In the genomic region with DNA sequence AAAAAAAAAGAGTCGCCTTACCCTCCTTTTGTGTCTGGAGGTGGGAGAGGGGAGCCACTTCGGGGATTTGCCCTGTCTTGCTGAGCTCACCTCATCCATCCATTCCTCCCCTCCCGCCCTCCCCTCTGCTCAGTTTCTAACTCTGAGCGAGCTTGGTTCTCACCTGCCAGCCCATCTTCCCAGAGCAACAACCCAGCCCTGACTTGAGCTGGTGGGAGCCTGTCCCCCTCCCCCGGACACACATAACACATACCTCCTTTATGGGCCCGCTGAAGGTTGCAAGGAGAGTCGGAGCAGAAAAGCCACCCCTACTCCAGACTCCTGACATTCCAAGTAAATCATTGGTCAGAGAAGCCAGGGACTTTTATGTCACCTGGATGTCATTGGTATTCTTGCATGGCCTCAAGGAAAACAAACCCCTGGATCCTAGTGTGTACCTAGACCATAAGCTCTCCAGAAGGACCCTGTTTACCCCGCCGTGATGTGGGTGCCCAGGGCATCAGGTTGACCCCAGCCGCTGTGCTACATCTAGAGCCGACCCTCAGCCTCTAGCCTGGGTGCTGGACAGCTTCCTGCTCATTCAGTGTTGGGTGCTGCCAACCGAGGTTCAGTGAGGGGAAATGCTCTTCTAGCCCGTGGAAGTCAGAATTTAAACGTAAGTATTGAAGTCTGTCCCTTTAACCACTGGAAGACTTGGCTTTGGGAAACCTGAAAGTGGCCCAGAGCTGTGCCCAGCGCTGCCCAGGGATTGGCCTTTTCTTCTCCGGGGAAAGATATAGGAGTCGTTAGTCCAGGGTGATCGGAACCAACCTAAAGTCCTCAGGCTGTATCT, we compare ENCODE assay signal across 8 mouse cellular contexts. TPM values are rescaled to one million over a fixed set of nuclear protein-coding genes. Genes with fewer than 3 reads are reported as not detected.
A peak's percentile ranks its signal among the peaks of the same experiment; 100 is the strongest.
DNase-seq lines count a peak whose midpoint lies in the region; ATAC-seq lines count a peak whose summit lies in the region.

No protein-coding gene starts in this region.

- WGBS in heart, embryonic 15.5 days: 20% methylated on average over 18 of the region's 18 CpGs
- WGBS in embryonic facial prominence, embryonic 11.5 days: 5% methylated on average over 17 of the region's 18 CpGs
- 4% methylated on average over 18 of the region's 18 CpGs for WGBS in hindbrain, embryonic 14.5 days
- WGBS in midbrain, embryonic 10.5 days: 4% methylated on average over 18 of the region's 18 CpGs

- no peaks in the 10 kb centered on the region for H3K9me3 ChIP-seq in heart, embryonic 15.5 days (replicated peaks)
- H3K9me3 ChIP-seq in embryonic facial prominence, embryonic 11.5 days (replicated peaks; ENCODE audit: control insufficient read depth, low read length): no peaks in the 10 kb centered on the region
- no peaks in the 10 kb centered on the region for H3K9me3 ChIP-seq in hindbrain, embryonic 14.5 days (ENCODE audit: control insufficient read depth, low read length)
- no peaks in the 10 kb centered on the region for H3K9me3 ChIP-seq in midbrain, embryonic 10.5 days (replicated peaks)

- H3K36me3 ChIP-seq in heart, embryonic 15.5 days: no peaks in the 10 kb centered on the region
- H3K36me3 ChIP-seq in embryonic facial prominence, embryonic 11.5 days (replicated peaks; ENCODE audit: control insufficient read depth, insufficient read depth, low read depth, low read length): no peaks in the 10 kb centered on the region
- no peaks in the 10 kb centered on the region for H3K36me3 ChIP-seq in hindbrain, embryonic 14.5 days (replicated peaks; ENCODE audit: control insufficient read depth, insufficient read depth)
- no peaks in the 10 kb centered on the region for H3K36me3 ChIP-seq in midbrain, embryonic 10.5 days

- DNase-seq in heart, adult 18-20 months: no peak
- no peak for DNase-seq in embryonic facial prominence, embryonic 11.5 days (ENCODE audit: low spot score)
- no peak for DNase-seq in hindbrain, embryonic 14.5 days (ENCODE audit: low spot score)
- DNase-seq in midbrain, embryonic 10.5 days (ENCODE audit: low spot score): no peak
- DNase-seq in cerebellum, adult 9-11 months: no peak
- no peak for DNase-seq in right cerebral cortex, postnatal 25 days

- no peak overlapping the region for H3K27ac ChIP-seq in heart, embryonic 15.5 days
- peak overlapping the region; percentile 76 for H3K27ac ChIP-seq in embryonic facial prominence, embryonic 11.5 days (replicated peaks; ENCODE audit: low read depth, low read length)
- no peak overlapping the region; the same call in 1 of the 2 replicates for H3K27ac ChIP-seq in hindbrain, embryonic 14.5 days
- H3K27ac ChIP-seq in midbrain, embryonic 10.5 days (replicated peaks): peak overlapping the region; percentile 85

- H3K27me3 ChIP-seq in heart, embryonic 15.5 days: peaks cover 10% of the 10 kb centered on the region
- H3K27me3 ChIP-seq in embryonic facial prominence, embryonic 11.5 days (ENCODE audit: control insufficient read depth, insufficient read depth, low read length): no peaks in the 10 kb centered on the region
- no peaks in the 10 kb centered on the region for H3K27me3 ChIP-seq in hindbrain, embryonic 14.5 days (ENCODE audit: control insufficient read depth, insufficient read depth, low read length)
- peaks cover 22% of the 10 kb centered on the region for H3K27me3 ChIP-seq in midbrain, embryonic 10.5 days (ENCODE audit: low read depth, poor library complexity, severe bottlenecking)

- peak overlapping the region; percentile 35 for H3K4me2 ChIP-seq in heart, embryonic 15.5 days
- H3K4me2 ChIP-seq in embryonic facial prominence, embryonic 11.5 days (ENCODE audit: low read depth, low read length): peak overlapping the region; percentile 39
- peak overlapping the region; percentile 39 for H3K4me2 ChIP-seq in hindbrain, embryonic 14.5 days (replicated peaks)

- ATAC-seq in heart, embryonic 15.5 days (replicated peaks; ENCODE audit: insufficient number of reproducible peaks, insufficient read depth, low FRiP score, low read depth): no peak
- peak; percentile 32; the same call in 1 of the 2 replicates for ATAC-seq in embryonic facial prominence, embryonic 11.5 days (replicated peaks; ENCODE audit: insufficient number of reproducible peaks, low FRiP score, low TSS enrichment, low read depth)
- peak; percentile 31; the same call in 1 of the 2 replicates for ATAC-seq in hindbrain, embryonic 14.5 days (ENCODE audit: low FRiP score)
- no peak for ATAC-seq in cerebellum, adult (ENCODE audit: insufficient number of reproducible peaks, low FRiP score, low TSS enrichment)

- H3K9ac ChIP-seq in heart, embryonic 15.5 days: no peak overlapping the region
- peak overlapping the region; percentile 25 for H3K9ac ChIP-seq in embryonic facial prominence, embryonic 11.5 days (replicated peaks; ENCODE audit: low read length)
- H3K9ac ChIP-seq in hindbrain, embryonic 14.5 days: no peak overlapping the region

- peaks cover 39% of the 10 kb centered on the region for H3K4me1 ChIP-seq in heart, embryonic 15.5 days (replicated peaks)
- H3K4me1 ChIP-seq in embryonic facial prominence, embryonic 11.5 days (ENCODE audit: control insufficient read depth, insufficient read depth, low read length): peaks cover 10% of the 10 kb centered on the region
- peaks cover 32% of the 10 kb centered on the region for H3K4me1 ChIP-seq in hindbrain, embryonic 14.5 days (replicated peaks; ENCODE audit: control insufficient read depth, insufficient read depth, low read length)
- peaks cover 53% of the 10 kb centered on the region for H3K4me1 ChIP-seq in midbrain, embryonic 10.5 days

- H3K4me3 ChIP-seq in heart, embryonic 15.5 days: peak overlapping the region; percentile 4; the same call in 1 of the 2 replicates
- H3K4me3 ChIP-seq in embryonic facial prominence, embryonic 11.5 days (ENCODE audit: low read depth, low read length): no peak overlapping the region
- H3K4me3 ChIP-seq in hindbrain, embryonic 14.5 days (replicated peaks; ENCODE audit: low read length): no peak overlapping the region
- peak overlapping the region; percentile 38 for H3K4me3 ChIP-seq in midbrain, embryonic 10.5 days

RNA-seq across cellular contexts. Expression of a gene that starts 8.0 kb away (rescaled TPM):
- 532 and 533 TPM in 2 replicates for polyA plus RNA-seq in heart, embryonic 15.5 days (2015; fragmentation: Nextera tagmentation; extraction: Ambion mirVana)
- 100 to 1,000 TPM; 272 to 273 TPM for total RNA-seq in heart, adult 18-20 months (2021)
- 1,035 and 1,040 TPM in 2 replicates for polyA plus RNA-seq in embryonic facial prominence, embryonic 11.5 days (2014; fragmentation: Nextera tagmentation; extraction: Ambion mirVana)
- polyA plus RNA-seq in hindbrain, embryonic 14.5 days (2014; fragmentation: Nextera tagmentation; extraction: Ambion mirVana): 650 and 781 TPM in 2 replicates
- polyA plus RNA-seq in midbrain, embryonic 10.5 days (2016; fragmentation: Nextera tagmentation; extraction: Ambion mirVana): 872 and 1,015 TPM in 2 replicates

RNA-seq across cellular contexts. Expression of a gene that starts 16.9 kb away (rescaled TPM):
- polyA plus RNA-seq in heart, embryonic 15.5 days (2015; fragmentation: Nextera tagmentation; extraction: Ambion mirVana): 25.1 and 28.6 TPM in 2 replicates
- total RNA-seq in heart, adult 18-20 months (2021): 10 to 100 TPM; 26.1 to 26.8 TPM
- polyA plus RNA-seq in embryonic facial prominence, embryonic 11.5 days (2014; fragmentation: Nextera tagmentation; extraction: Ambion mirVana): 36.9 and 41.2 TPM in 2 replicates
- polyA plus RNA-seq in hindbrain, embryonic 14.5 days (2014; fragmentation: Nextera tagmentation; extraction: Ambion mirVana): 22.4 and 23.5 TPM in 2 replicates
- 39.3 and 42.6 TPM in 2 replicates for polyA plus RNA-seq in midbrain, embryonic 10.5 days (2016; fragmentation: Nextera tagmentation; extraction: Ambion mirVana)

RNA-seq across cellular contexts. Expression of a gene that starts 26.0 kb away (rescaled TPM):
- polyA plus RNA-seq in heart, embryonic 15.5 days (2015; fragmentation: Nextera tagmentation; extraction: Ambion mirVana): 7.0 and 11.0 TPM in 2 replicates
- 1 to 10 TPM; 8.5 to 8.6 TPM for total RNA-seq in heart, adult 18-20 months (2021)
- polyA plus RNA-seq in embryonic facial prominence, embryonic 11.5 days (2014; fragmentation: Nextera tagmentation; extraction: Ambion mirVana): 4.9 and 8.8 TPM in 2 replicates
- polyA plus RNA-seq in hindbrain, embryonic 14.5 days (2014; fragmentation: Nextera tagmentation; extraction: Ambion mirVana): 7.9 and 8.2 TPM in 2 replicates
- 5.2 TPM in 2 replicates for polyA plus RNA-seq in midbrain, embryonic 10.5 days (2016; fragmentation: Nextera tagmentation; extraction: Ambion mirVana)

RNA-seq across cellular contexts. Expression of a gene that starts 26.2 kb away (rescaled TPM):
- 50.5 and 54.2 TPM in 2 replicates for polyA plus RNA-seq in heart, embryonic 15.5 days (2015; fragmentation: Nextera tagmentation; extraction: Ambion mirVana)
- 10 to 100 TPM; 19.0 to 19.6 TPM for total RNA-seq in heart, adult 18-20 months (2021)
- polyA plus RNA-seq in embryonic facial prominence, embryonic 11.5 days (2014; fragmentation: Nextera tagmentation; extraction: Ambion mirVana): 41.9 and 43.5 TPM in 2 replicates
- polyA plus RNA-seq in hindbrain, embryonic 14.5 days (2014; fragmentation: Nextera tagmentation; extraction: Ambion mirVana): 57.7 and 69.8 TPM in 2 replicates
- polyA plus RNA-seq in midbrain, embryonic 10.5 days (2016; fragmentation: Nextera tagmentation; extraction: Ambion mirVana): 37.7 TPM in 2 replicates

RNA-seq across cellular contexts. Expression of a gene that starts 31.8 kb away (rescaled TPM):
- polyA plus RNA-seq in heart, embryonic 15.5 days (2015; fragmentation: Nextera tagmentation; extraction: Ambion mirVana): 61.8 and 73.2 TPM in 2 replicates
- total RNA-seq in heart, adult 18-20 months (2021): 10 to 100 TPM; 61.1 to 63.2 TPM
- polyA plus RNA-seq in embryonic facial prominence, embryonic 11.5 days (2014; fragmentation: Nextera tagmentation; extraction: Ambion mirVana): 165 and 189 TPM in 2 replicates
- polyA plus RNA-seq in hindbrain, embryonic 14.5 days (2014; fragmentation: Nextera tagmentation; extraction: Ambion mirVana): 183 and 186 TPM in 2 replicates
- polyA plus RNA-seq in midbrain, embryonic 10.5 days (2016; fragmentation: Nextera tagmentation; extraction: Ambion mirVana): 385 and 386 TPM in 2 replicates

Comparison
In these comparisons a context has a peak if more than half of its experiments do, and no peak if none do; other contexts are left out.
1. ATAC-seq: peak in embryonic facial prominence, embryonic 11.5 days (single experiment) and hindbrain, embryonic 14.5 days (single experiment); none in heart, embryonic 15.5 days (single experiment) and cerebellum, adult (single experiment).
2. H3K27ac ChIP-seq: peak in embryonic facial prominence, embryonic 11.5 days (single experiment) and midbrain, embryonic 10.5 days (single experiment); none in heart, embryonic 15.5 days (single experiment) and hindbrain, embryonic 14.5 days (single experiment).
3. H3K4me3 ChIP-seq: peak in heart, embryonic 15.5 days (single experiment) and midbrain, embryonic 10.5 days (single experiment); none in embryonic facial prominence, embryonic 11.5 days (single experiment) and hindbrain, embryonic 14.5 days (single experiment).
4. Peak in every context shown above with its lines, with median percentiles within 50 percentile points of each other: H3K4me2 ChIP-seq.